Mouse (Mus musculus): ENCODE measurements at regions not wholly inside any gene's neighbourhood (a gene's known extent, or its start where the extent isn't known, plus 50 kb on each side); places are given as distances from the start of the nearest gene placed in this dataset.

DNA sequence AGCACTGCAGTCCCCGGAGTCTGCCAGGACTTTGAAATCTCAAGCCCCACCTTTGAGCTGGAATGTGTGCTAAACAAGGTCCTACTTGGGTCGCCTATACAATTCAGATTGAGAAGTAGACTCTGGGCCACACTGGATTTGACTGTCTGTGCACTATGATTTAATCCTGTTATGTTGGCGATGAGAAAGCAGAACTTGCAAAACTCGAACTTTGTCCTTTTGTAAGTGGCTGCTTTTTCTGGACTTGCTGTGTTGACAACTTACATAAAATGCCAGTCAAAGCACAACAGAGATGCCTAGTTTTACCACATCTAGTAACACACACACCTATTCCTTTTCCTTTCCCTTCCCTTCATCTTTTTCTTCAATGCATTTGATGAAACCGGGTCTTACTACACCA is 142.7 kb upstream of the Habp2 start:
- no peaks in the 10 kb centered on the region for H3K4me1 ChIP-seq (ENCODE audit: control insufficient read depth, insufficient read depth, low read length)
- no peak overlapping the region for H3K4me2 ChIP-seq (ENCODE audit: low read depth, low read length)
- no peak for ATAC-seq
- H3K9ac ChIP-seq (ENCODE audit: low read depth, low read length): no peak overlapping the region
- no peak overlapping the region for H3K4me3 ChIP-seq (ENCODE audit: low read length)
- H3K27ac ChIP-seq (ENCODE audit: low read length): no peak overlapping the region
- no peaks in the 10 kb centered on the region for H3K36me3 ChIP-seq (ENCODE audit: control insufficient read depth, insufficient read depth, low read length)
- peaks cover 9% of the 10 kb centered on the region; the same call in 1 of the 2 replicates for H3K9me3 ChIP-seq (ENCODE audit: control insufficient read depth, low read length)
- 79% methylated on average over 5 of the region's 5 CpGs for WGBS
- no peaks in the 10 kb centered on the region for H3K27me3 ChIP-seq (replicated peaks; ENCODE audit: control insufficient read depth, insufficient read depth, low read length)

DNA sequence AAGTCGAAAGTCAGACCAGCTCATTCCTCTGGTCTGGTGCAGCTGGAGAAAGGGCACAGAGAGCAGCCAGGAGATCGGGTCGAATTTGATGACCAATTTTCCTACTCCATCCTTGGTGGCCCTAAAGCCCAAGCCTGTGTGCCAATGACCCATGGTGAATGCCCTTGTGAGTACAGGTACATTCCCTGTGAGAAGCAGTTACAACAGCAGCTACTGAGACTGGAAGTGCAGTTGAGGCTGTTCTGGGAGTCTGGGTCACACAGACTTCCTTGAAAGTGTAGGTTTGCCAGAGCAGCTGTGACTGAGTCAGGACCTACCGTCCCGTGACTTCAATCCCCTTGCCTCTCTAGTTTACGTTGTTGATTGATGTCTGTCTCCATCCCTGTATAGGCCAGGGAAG is 129.8 kb upstream of the Habp2 start:
- Histone ChIP-seq H3K27me3 (replicated peaks; ENCODE audit: control insufficient read depth, insufficient read depth, low read length) (no peaks in the 10 kb centered on the region), H3K9ac (ENCODE audit: low read depth, low read length) (no peak overlapping the region), H3K27ac (ENCODE audit: low read length) (no peak overlapping the region), H3K36me3 (ENCODE audit: control insufficient read depth, insufficient read depth, low read length) (no peaks in the 10 kb centered on the region), H3K9me3 (ENCODE audit: control insufficient read depth, low read length) (no peaks in the 10 kb centered on the region), H3K4me1 (ENCODE audit: control insufficient read depth, insufficient read depth, low read length) (no peaks in the 10 kb centered on the region), H3K4me2 (ENCODE audit: low read depth, low read length) (no peak overlapping the region), H3K4me3 (ENCODE audit: low read length) (no peak overlapping the region)
- WGBS: 74% methylated on average over 6 of the region's 6 CpGs
- no peak for ATAC-seq

- Histone ChIP-seq H3K9ac (ENCODE audit: low read depth, low read length) (no peak overlapping the region), H3K27me3 (replicated peaks; ENCODE audit: control insufficient read depth, insufficient read depth, low read length) (no peaks in the 10 kb centered on the region), H3K4me3 (ENCODE audit: low read length) (no peak overlapping the region), H3K4me2 (ENCODE audit: low read depth, low read length) (no peak overlapping the region), H3K36me3 (ENCODE audit: control insufficient read depth, insufficient read depth, low read length) (no peaks in the 10 kb centered on the region), H3K4me1 (ENCODE audit: control insufficient read depth, insufficient read depth, low read length) (no peaks in the 10 kb centered on the region), H3K9me3 (ENCODE audit: control insufficient read depth, low read length) (no peaks in the 10 kb centered on the region), H3K27ac (ENCODE audit: low read length) (no peak overlapping the region)
- WGBS: 88% methylated on average over 3 of the region's 3 CpGs
- ATAC-seq: no peak
Observed at GRCm38 (mm10) chr19:56162156-56162555, 124.8 kb upstream of the Habp2 start.

DNA sequence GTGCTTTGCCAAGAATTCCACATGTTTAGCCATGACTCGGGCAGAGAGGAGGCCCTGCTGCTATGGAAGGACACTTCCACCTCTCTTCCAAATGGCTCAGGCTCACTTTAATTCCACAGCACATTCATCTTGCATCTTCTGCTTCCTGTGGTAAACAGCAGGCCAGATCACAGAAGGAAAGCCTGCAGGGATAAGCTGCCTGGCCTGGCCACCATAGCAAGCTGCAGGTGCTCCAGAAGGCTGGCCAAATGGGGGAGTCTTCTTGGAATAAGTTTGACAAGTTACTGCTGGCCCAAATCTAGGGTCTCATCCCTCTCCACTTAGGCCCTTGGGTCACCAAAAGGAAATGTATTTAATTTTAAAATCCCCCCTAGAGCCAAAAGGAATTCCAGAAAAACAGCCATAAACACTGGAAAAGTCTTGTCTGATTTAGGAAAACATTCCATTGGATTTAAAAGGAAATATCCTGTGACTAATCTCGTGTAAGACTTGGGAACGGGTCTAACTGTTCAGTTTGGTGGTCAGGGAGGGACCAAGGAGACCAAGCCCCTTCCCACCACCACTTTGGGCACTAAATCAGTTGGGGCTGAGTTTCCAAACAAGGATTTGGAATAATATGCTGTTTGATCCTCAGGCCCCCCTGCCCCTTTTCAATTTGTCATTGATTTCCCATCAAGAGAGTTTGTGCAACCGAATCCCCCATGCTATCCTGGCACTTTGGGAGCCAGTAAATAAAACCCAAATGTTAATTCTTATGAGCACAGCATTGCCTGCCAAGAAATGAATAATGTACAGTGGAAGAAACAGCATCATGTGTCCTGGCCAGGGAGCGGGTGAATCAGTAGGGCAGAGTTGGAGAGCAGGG is 117.6 kb upstream of the Habp2 start:
- no peak for ATAC-seq
- Histone ChIP-seq H3K27me3 (replicated peaks; ENCODE audit: control insufficient read depth, insufficient read depth, low read length) (no peaks in the 10 kb centered on the region), H3K4me2 (ENCODE audit: low read depth, low read length) (no peak overlapping the region), H3K4me1 (ENCODE audit: control insufficient read depth, insufficient read depth, low read length) (no peaks in the 10 kb centered on the region), H3K9me3 (ENCODE audit: control insufficient read depth, low read length) (peaks cover 4% of the 10 kb centered on the region; the same call in 1 of the 2 replicates), H3K27ac (ENCODE audit: low read length) (no peak overlapping the region), H3K4me3 (ENCODE audit: low read length) (no peak overlapping the region), H3K9ac (ENCODE audit: low read depth, low read length) (no peak overlapping the region), H3K36me3 (ENCODE audit: control insufficient read depth, insufficient read depth, low read length) (no peaks in the 10 kb centered on the region)
- 60% methylated on average over 5 of the region's 5 CpGs for WGBS

GRCm38 (mm10) chr19:56169998-56170274 is 117.0 kb upstream of the Habp2 start:
- Histone ChIP-seq H3K9me3 (ENCODE audit: control insufficient read depth, low read length) (peaks cover 4% of the 10 kb centered on the region; the same call in 1 of the 2 replicates), H3K4me1 (ENCODE audit: control insufficient read depth, insufficient read depth, low read length) (no peaks in the 10 kb centered on the region), H3K27ac (ENCODE audit: low read length) (no peak overlapping the region), H3K9ac (ENCODE audit: low read depth, low read length) (no peak overlapping the region), H3K27me3 (replicated peaks; ENCODE audit: control insufficient read depth, insufficient read depth, low read length) (no peaks in the 10 kb centered on the region), H3K36me3 (ENCODE audit: control insufficient read depth, insufficient read depth, low read length) (no peaks in the 10 kb centered on the region), H3K4me2 (ENCODE audit: low read depth, low read length) (no peak overlapping the region), H3K4me3 (ENCODE audit: low read length) (no peak overlapping the region)
- ATAC-seq: no peak
- 68% methylated on average over 4 of the region's 4 CpGs for WGBS

DNA sequence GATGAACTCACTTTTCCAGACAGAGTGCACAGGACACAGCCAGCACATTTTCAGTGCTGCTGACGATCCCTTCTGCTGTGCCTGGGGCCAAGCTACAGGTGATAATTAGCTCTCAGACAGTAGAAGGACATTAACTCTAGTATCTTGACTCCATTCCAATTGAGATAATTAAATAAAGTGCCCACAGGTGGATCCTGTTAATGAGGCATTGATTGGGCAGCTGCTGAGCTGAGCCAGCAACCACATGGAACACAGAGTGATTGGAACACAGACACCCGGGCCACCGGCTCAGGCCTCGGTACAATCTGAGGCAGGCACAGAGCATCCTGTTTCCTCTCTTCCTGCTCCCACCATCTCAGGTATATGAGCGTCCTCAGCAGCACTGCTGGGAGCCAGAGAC is 114.5 kb upstream of the Habp2 start:
- Histone ChIP-seq H3K9ac (ENCODE audit: low read depth, low read length) (no peak overlapping the region), H3K4me2 (ENCODE audit: low read depth, low read length) (no peak overlapping the region), H3K36me3 (ENCODE audit: control insufficient read depth, insufficient read depth, low read length) (no peaks in the 10 kb centered on the region), H3K9me3 (ENCODE audit: control insufficient read depth, low read length) (peaks cover 4% of the 10 kb centered on the region; the same call in 1 of the 2 replicates), H3K27ac (ENCODE audit: low read length) (no peak overlapping the region), H3K27me3 (replicated peaks; ENCODE audit: control insufficient read depth, insufficient read depth, low read length) (no peaks in the 10 kb centered on the region), H3K4me1 (ENCODE audit: control insufficient read depth, insufficient read depth, low read length) (no peaks in the 10 kb centered on the region), H3K4me3 (ENCODE audit: low read length) (no peak overlapping the region)
- ATAC-seq: no peak
- WGBS: 62% methylated on average over 5 of the region's 5 CpGs

DNA sequence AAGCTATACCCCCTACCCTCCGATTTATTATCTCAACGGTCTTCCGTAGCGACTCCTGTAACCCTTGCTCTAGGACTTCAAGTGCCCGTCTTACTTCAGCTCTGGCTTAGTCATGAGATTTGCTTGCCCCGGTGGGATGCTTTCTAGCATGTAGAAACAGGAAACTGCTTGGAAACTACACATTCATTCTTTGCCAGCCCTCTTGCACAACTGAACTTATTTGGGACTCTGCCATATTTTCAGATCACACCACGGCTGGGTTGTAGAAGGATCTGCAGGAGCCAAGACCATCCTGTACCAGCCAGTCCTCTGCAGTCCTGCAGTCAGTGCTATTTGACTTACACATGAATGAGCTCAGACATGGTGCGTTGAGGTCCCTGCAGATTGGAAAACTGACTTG is 110.9 kb upstream of the Habp2 start:
- H3K9ac ChIP-seq (ENCODE audit: low read depth, low read length): no peak overlapping the region
- no peak overlapping the region for H3K4me3 ChIP-seq (ENCODE audit: low read length)
- no peaks in the 10 kb centered on the region for H3K4me1 ChIP-seq (ENCODE audit: control insufficient read depth, insufficient read depth, low read length)
- no peaks in the 10 kb centered on the region for H3K27me3 ChIP-seq (replicated peaks; ENCODE audit: control insufficient read depth, insufficient read depth, low read length)
- WGBS: 84% methylated on average over 8 of the region's 8 CpGs
- no peak overlapping the region for H3K4me2 ChIP-seq (ENCODE audit: low read depth, low read length)
- no peaks in the 10 kb centered on the region for H3K9me3 ChIP-seq (ENCODE audit: control insufficient read depth, low read length)
- no peak for ATAC-seq
- H3K27ac ChIP-seq (ENCODE audit: low read length): no peak overlapping the region
- no peaks in the 10 kb centered on the region for H3K36me3 ChIP-seq (ENCODE audit: control insufficient read depth, insufficient read depth, low read length)

GRCm38 (mm10) chr19:56177231-56177745 is 109.6 kb upstream of the Habp2 start:
- peak; percentile 53; the same call in 1 of the 2 replicates for ATAC-seq
- no peaks in the 10 kb centered on the region for H3K9me3 ChIP-seq (ENCODE audit: control insufficient read depth, low read length)

DNA sequence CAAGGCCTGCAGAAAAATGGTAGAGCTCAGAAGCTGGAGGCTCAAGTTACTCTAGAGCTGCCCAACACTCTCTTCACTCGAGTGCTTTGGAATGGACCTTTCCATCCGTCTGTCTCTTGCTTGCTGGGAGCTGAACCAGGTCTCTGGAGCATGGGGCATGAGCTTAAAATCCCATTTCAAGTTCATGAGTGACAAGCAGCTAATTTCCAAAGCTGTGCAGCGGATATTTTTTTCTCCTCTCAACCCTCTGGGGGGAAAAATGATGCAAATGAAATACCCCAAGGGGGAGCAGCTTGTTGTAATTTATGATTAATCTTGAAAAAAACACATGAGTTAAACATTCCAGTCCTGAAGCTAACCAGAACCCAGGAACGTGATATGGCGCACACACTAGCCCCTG is 101.2 kb upstream of the Habp2 start:
- H3K27me3 ChIP-seq (replicated peaks; ENCODE audit: control insufficient read depth, insufficient read depth, low read length): no peaks in the 10 kb centered on the region
- H3K9ac ChIP-seq (ENCODE audit: low read depth, low read length): no peak overlapping the region
- H3K4me1 ChIP-seq (ENCODE audit: control insufficient read depth, insufficient read depth, low read length): no peaks in the 10 kb centered on the region
- no peak overlapping the region for H3K4me2 ChIP-seq (ENCODE audit: low read depth, low read length)
- no peak overlapping the region for H3K27ac ChIP-seq (ENCODE audit: low read length)
- ATAC-seq: no peak
- WGBS: 61% methylated on average over 5 of the region's 5 CpGs
- H3K36me3 ChIP-seq (ENCODE audit: control insufficient read depth, insufficient read depth, low read length): no peaks in the 10 kb centered on the region
- no peak overlapping the region for H3K4me3 ChIP-seq (ENCODE audit: low read length)
- peaks cover 6% of the 10 kb centered on the region for H3K9me3 ChIP-seq (ENCODE audit: control insufficient read depth, low read length)

More at GRCm38 (mm10) chr19:56177231-56177745, 109.6 kb upstream of the Habp2 start:
- 34% methylated on average over 12 of the region's 12 CpGs for WGBS
- no peak overlapping the region for H3K9ac ChIP-seq (ENCODE audit: low read depth, low read length)
- no peaks in the 10 kb centered on the region for H3K36me3 ChIP-seq (ENCODE audit: control insufficient read depth, insufficient read depth, low read length)
- no peaks in the 10 kb centered on the region for H3K27me3 ChIP-seq (replicated peaks; ENCODE audit: control insufficient read depth, insufficient read depth, low read length)
- peak overlapping the region; percentile 23; the same call in 1 of the 2 replicates for H3K27ac ChIP-seq (ENCODE audit: low read length)
- H3K4me1 ChIP-seq (ENCODE audit: control insufficient read depth, insufficient read depth, low read length): no peaks in the 10 kb centered on the region
- no peak overlapping the region for H3K4me3 ChIP-seq (ENCODE audit: low read length)
- no peak overlapping the region for H3K4me2 ChIP-seq (ENCODE audit: low read depth, low read length)
